Mouse (Mus musculus) stomach, adult 2 months (tissue): ENCODE results near the gene Cfap77. TPM values are rescaled to one million over a fixed set of nuclear protein-coding genes. Genes with fewer than 3 reads are reported as not detected.

Experiments used
- polyA plus RNA-seq: library from polyadenylated mRNA; depleted of rRNA; stranded (reverse); fragments of >200 nt; gene quantifications from 2 replicates; pipeline ENCODE4 v1.2.3, GENCODE M21; 2012; rRNA removed

Cfap77 gene
- polyA plus RNA-seq = not detected in 2 replicates

GRCm38 (mm10) chr2:29054991-29055390 is at the start of gene Cfap77:
Gene Cfap77, minus strand, starts transcription at chr2:29055066.

DNA sequence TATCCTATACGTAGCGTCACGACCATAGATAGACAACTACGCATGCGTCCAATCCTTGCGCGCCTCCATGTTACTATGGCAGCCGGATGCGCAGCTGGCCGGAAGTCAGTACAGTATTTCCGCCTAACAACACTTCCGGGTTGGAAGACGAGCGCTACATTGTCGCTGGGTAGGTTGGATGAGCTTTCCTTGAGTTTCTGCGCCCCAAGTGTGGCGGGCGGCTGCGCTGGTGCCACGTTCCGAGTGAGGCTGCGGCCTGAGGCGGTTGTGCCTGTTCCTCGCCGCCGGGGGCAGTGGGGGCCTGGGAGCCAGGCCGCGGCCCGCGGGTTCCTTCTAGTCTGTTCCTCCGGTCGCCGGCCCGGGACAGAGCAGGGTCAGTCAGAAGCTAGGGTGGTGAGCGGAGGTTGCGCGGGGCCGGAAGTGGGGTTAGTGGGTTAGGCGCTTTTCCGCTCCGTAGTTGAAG is 5.3 kb upstream of the Cfap77 start, which contains the start of gene Ttf1:
Gene Ttf1, plus strand, starts transcription at position 128 of the 463 bp plus-strand sequence.

GRCm38 (mm10) chr2:28916513-28916865 is 138.4 kb downstream of the Cfap77 start, which contains the start of gene Barhl1:
Gene Barhl1, minus strand, starts transcription at chr2:28916668.

Other genes with a start within 250 kb of the Cfap77 start
- 2.1 and 2.6 TPM in 2 replicates for gene Gtf3c4, start 214.7 kb downstream of the Cfap77 start, polyA plus RNA-seq
- 1.6 and 2.5 TPM in 2 replicates for gene Ddx31, start 214.7 kb downstream of the Cfap77 start, polyA plus RNA-seq
- not detected in 2 replicates for gene Barhl1, start 138.4 kb downstream of the Cfap77 start, polyA plus RNA-seq
- gene Ttf1, start 5.2 kb upstream of the Cfap77 start, polyA plus RNA-seq = 0.87 and 1.4 TPM in 2 replicates
- 0.48 and 1.5 TPM in 2 replicates for gene Setx, start 69.1 kb upstream of the Cfap77 start, polyA plus RNA-seq
- 11.5 and 25.2 TPM in 2 replicates for gene Ntng2, start 197.9 kb upstream of the Cfap77 start, polyA plus RNA-seq